Mouse (Mus musculus): ENCODE data around the gene Skiv2l. TPM values are rescaled to one million over a fixed set of nuclear protein-coding genes. Genes with fewer than 3 reads are reported as not detected.
"Not testable (repeated sequence)": the region's sequence is repeated elsewhere in the genome, so short reads cannot be mapped to it uniquely, and the experiment has no call there.

Gene Skiv2l
- total RNA-seq, 2 experiments from 2014 or later, result 18.4 to 22.6 TPM

- DNase-seq (ENCODE audit: low spot score), result no peak
- intact Hi-C loops (cut with DNase I), result no loop called here
Measured at GRCm38 (mm10) chr17:34836155-34836855, 13.7 kb downstream of the Skiv2l start.

DNA sequence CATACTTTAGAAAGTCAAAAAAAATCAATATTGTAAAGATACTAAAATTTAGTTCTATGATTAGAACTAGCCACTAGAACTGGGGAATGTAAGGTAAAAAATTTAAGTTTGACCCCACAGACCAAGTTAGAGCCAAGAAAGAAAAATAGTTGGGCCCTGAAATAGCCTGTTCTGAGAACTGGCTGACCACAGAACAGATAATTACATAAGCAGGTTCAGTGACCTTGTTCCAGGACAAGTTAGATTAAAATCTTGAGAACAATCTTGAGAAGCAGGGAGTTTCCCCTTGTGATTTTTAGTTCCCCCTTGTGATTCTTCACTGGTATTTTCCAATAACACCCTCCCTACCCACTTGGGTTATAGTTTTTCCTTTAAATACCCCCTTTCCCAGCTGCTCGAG lies 19.2 kb downstream of the Skiv2l start:
- DNase-seq (ENCODE audit: low spot score); intact Hi-C loops (cut with DNase I): not testable (repeated sequence)

DNA sequence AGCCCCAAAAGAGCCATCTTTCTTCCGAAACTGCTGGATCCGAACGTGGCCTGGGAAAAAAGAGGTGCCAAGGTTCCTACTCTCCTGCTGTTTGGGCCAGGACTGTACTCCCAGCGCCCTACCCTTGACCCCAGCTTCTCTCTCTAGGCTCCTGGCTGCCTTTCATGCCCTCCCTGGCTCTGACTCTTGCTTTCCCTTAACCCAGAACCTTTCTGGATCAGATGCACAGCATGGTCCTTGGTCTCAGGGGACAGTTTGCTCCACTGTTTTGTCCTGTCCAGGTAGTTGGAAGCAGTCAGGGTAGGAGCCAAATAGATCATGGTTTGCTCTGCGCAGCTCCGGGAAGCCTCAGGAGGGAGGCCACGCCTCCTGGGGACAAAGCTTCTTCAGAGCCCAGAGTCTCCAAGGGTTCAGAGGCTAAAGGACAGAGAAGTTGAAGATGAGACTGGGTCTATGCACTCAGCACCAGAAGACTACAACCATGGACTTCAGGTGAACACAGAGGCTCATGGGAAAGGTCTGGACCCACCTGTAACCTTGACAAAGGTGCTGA lies 35.1 kb downstream of the Skiv2l start:
- no peak for DNase-seq (ENCODE audit: low spot score)
- intact Hi-C loops (cut with DNase I), result loop anchor here (5.0 kb wide), 1 partner anchor 163 kb away; no protein-coding TSS in a partner anchor

DNA sequence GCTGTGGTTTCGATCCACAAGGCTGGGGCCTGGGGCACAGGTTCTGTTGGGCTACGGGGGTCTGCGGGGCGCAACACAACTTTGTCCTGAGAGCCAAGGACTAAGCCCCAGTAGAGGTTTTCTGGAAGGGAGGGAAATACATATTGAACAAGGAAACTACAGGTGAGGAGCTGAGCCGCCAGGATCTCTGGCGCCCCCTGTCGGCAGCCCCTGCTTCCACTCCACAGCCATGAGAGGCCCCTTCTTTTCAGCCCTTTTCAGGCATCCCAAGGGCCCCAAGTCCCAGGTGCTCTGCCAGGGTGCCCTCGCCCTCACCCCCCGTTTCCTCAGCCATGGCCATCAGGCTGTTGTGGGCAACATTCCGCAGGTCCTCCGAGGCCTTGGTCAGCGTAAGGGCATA lies 36.3 kb downstream of the Skiv2l start:
- intact Hi-C loops (cut with DNase I), result loop anchor here (5.0 kb wide), 1 partner anchor 161 kb away; no protein-coding TSS in a partner anchor
- DNase-seq (ENCODE audit: low spot score), result not testable (repeated sequence)

- intact Hi-C loops (cut with DNase I), result loop anchor here (5.0 kb wide), 1 partner anchor 159 kb away; no protein-coding TSS in a partner anchor
- no peak for DNase-seq (ENCODE audit: low spot score)
Measured at GRCm38 (mm10) chr17:34811275-34811674, 38.7 kb downstream of the Skiv2l start.

DNA sequence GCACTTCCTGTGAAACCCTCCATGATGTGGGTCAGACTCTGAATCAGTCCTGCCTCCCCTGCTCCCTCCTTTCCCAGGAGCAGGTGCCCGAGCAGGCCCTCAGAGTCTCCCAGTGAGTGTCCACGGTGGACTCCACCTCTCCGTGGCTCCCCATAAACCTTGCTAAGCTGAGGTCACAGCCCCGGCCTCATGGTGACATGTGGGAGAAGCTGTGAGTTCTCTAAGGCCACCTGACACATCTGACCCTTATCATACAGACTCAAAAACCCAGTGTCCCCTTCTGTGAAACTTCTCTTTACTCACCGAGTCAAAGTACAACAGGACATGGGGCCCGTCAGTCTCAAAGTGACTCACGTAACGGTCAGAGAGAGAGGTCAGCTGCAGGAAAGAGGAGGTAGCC lies 39.2 kb downstream of the Skiv2l start:
- intact Hi-C loops (cut with DNase I), result loop anchor here (5.0 kb wide), 1 partner anchor 159 kb away; no protein-coding TSS in a partner anchor
- not testable (repeated sequence) for DNase-seq (ENCODE audit: low spot score)

DNA sequence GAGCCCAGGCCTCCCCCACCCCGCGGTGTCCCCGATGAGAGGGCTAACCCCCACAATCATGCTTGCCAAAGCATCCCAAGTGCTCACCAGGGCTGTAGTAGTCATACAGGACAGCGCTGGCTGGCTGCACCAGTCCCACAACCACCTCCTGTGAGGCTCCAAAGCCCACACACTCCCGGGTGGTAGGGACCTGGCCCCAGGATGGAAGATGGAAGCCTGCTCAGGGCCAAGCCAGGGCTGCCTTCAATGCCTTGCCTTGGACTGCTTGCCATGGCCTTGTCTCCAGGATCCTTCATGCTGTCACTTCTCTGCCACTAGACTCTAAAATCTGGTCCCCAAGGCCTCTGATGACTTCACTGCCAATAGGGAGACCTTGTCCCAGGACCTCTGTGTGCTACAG lies 39.6 kb downstream of the Skiv2l start:
- not testable (repeated sequence) for DNase-seq (ENCODE audit: low spot score)
- intact Hi-C loops (cut with DNase I), result loop anchor here (5.0 kb wide), 1 partner anchor 158 kb away; no protein-coding TSS in a partner anchor

- intact Hi-C loops (cut with DNase I), result no loop called here
Measured at GRCm38 (mm10) chr17:34808599-34809205, 41.3 kb downstream of the Skiv2l start.

DNA sequence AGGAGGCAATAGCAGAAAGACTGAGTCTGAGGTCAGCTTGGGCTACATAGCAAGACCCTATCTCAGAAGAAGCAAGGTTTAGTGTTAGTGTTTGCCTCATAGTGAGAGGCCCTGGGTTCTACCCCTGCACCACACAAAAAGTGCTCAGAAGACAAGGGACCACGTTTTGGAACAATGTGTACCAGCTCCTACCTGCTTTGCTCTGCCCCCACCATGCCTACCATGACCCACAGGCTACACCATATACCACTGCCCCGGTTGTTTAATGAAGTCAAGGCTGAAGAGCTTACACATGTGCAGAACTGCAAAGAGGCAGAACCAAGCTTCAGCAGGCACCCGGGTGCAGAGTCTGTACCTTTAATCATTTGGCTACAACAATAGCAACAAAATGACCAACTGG lies 42.8 kb downstream of the Skiv2l start:
- intact Hi-C loops (cut with DNase I), result no loop called here
- DNase-seq (ENCODE audit: low spot score), result no peak

More at GRCm38 (mm10) chr17:34808599-34809205, 41.3 kb downstream of the Skiv2l start:
- DNase-seq (ENCODE audit: low spot score), result no peak

DNA sequence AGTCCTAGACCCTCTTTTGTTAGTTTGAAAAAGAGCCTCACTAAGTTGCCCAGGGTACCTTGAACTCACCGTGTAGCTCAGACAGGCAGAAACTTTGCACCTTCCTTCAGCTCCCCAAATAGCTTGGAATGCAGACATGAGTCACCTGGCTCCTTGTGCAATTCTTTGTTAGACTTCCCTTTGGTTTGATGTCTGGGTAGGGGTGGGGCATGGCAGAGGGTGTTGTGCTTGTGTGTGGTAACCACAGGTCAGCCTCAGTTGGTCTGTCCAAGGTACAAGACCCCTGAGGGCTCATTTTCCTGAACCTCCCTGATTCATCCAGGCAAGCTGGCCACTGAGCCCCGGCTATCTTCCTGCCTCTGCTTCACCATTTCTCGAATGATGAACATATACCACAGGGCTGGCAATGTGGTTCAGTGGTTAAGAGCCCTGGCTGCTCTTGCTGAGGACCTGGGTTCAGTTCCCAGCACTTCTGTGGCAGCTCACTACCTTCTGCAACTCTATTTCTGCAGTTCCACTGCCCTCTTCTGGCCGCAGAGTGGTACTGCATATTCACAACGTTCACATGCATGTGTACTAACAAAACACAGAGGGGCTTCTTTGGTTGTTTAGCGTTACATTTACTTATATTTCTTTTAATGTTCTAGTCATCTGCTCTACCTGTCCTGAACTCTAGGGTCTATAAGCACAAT lies 45.0 kb downstream of the Skiv2l start:
- no peak for DNase-seq (ENCODE audit: low spot score)
- intact Hi-C loops (cut with DNase I), result no loop called here

GRCm38 (mm10) chr17:34804301-34804700 lies 45.7 kb downstream of the Skiv2l start, which contains the start of gene Cyp21a1:
Cyp21a1 (minus strand) TSS chr17:34804561.
- intact Hi-C loops (cut with DNase I); DNase-seq (ENCODE audit: low spot score): not testable (repeated sequence)

GRCm38 (mm10) chr17:34803367-34803766 lies 46.6 kb downstream of the Skiv2l start:
- intact Hi-C loops (cut with DNase I); DNase-seq (ENCODE audit: low spot score): not testable (repeated sequence)

DNA sequence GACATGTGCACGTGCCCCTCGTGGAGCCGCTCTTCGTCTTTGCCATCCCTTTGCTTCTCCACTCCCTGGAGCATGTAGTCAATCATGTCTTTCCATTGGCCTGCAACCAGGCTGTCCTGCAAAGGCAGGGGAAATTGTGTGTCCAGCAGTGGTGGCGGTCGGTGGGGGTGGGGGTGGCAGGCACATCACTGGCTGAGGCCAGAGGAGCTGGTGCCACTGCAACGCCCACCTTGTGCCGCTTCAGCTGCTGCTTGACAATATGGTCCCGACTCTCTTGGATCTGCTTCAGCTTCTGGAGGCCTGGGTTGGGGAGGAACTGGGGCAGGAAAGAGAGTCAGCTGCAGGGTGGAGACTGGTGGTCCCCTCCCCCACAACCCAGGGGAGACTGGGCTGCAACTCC lies 47.3 kb downstream of the Skiv2l start:
- DNase-seq (ENCODE audit: low spot score); intact Hi-C loops (cut with DNase I): not testable (repeated sequence)

DNA sequence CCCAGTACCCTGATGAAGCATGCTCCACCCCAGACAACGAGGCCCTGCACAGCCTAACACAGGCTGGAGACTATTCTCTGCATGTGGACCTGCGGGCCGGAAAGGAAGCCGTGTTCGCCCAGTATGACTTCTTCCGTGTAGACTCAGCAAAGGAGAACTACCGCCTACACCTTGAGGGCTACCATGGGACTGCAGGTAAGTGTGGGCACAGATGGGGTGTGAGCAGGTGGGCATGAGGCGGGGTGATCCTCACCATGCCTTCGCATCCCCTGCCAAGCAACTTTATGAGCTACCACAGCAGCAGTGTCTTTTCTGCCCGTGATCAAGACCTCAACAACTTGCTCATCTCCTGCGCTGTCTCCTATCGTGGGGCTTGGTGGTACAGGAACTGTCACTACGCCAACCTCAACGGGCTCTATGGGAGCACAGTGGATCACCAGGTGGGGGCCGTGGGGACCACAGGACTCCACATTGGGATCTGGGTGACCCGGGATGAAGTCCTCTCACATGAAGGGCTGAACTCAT lies 49.2 kb downstream of the Skiv2l start:
- DNase-seq (ENCODE audit: low spot score); intact Hi-C loops (cut with DNase I): not testable (repeated sequence)

GRCm38 (mm10) chr17:34799531-34799925 lies 50.5 kb downstream of the Skiv2l start:
- intact Hi-C loops (cut with DNase I), result loop anchor here (5.0 kb wide), 1 partner anchor 82 kb away; no protein-coding TSS in a partner anchor
- no peak for DNase-seq (ENCODE audit: low spot score)

DNA sequence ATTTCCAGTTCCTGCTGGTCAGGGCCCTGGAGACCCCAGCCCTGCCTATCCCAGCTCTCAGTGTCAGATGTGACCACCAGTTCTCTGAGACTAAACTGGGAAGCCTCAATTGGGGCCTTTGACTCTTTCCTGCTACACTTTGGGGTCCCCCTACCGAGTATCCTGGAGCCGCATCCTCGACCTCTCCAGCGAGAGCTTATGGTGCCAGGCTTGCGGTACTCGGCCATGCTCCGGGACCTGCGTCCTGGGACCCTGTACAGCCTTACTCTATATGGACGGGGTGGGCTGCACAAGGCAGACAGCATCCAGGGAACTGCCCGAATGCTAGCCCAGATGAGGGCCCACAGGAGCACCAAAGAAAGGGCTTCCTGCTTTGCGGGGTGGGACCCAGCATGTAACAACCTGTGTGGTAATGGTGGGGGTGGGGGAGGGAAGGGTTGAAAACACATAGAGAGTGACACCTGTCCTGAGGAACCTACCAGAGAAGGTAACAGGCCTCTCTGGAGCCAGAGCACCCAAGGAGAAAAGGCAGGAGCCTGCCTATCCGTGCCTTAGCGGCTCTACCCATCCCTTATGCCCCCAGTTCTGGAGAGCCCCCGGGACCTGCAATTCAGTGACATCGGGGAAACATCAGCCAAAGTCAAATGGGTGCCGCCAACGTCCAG lies 51.0 kb downstream of the Skiv2l start:
- intact Hi-C loops (cut with DNase I), result loop anchor here (5.0 kb wide), 1 partner anchor 82 kb away; no protein-coding TSS in a partner anchor

GRCm38 (mm10) chr17:34798071-34798470 lies 51.9 kb downstream of the Skiv2l start:
- not testable (repeated sequence) for DNase-seq (ENCODE audit: low spot score)
- intact Hi-C loops (cut with DNase I), result loop anchor here (5.0 kb wide), 1 partner anchor 81 kb away; no protein-coding TSS in a partner anchor

More for the DNA sequence above, 51.0 kb downstream of the Skiv2l start:
- no peak for DNase-seq (ENCODE audit: low spot score)

DNA sequence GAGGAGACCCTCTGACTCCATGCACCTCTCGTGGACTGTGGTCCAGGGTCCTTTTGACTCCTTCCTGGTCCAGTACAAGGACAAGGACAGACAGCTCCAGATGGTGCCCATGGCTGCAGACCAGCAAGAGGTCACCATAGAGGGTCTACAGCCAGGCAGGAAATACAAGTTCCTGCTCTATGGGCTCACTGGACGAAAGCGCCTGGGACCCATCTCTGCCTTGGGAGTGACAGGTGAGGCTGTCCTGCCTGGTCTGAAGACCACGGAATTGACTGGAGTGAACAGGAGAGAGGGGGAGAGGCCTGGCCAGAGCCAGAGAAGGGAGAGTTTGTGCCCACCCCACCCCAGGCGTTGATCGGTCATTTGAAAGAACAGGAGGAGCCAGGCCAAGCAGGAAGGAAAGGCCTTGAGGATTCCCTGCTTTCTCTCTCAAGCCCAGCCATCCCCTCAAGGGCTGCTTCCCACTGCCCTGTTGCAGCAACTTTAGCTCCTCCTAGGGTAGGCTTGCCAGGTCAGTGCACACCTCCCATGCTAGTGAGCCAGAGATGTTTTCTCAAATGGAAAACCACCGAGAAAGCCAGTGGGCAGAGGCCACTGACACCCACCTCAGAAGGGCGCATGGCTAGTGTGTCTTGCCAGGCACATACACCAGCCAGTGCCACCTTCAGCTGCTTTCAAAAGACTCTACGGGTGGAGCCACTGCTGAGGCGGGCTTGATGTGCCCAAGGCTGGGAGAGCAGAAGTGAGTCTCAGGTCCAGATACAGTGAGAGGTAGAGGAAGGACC lies 52.6 kb downstream of the Skiv2l start:
- not testable (repeated sequence) for DNase-seq (ENCODE audit: low spot score)
- intact Hi-C loops (cut with DNase I), result loop anchor here (5.0 kb wide), 1 partner anchor 80 kb away; no protein-coding TSS in a partner anchor

All from heart, postnatal 25 days (tissue).